Mouse (Mus musculus) ovary, postnatal 10 days (tissue): ENCODE data around the gene Tyro3.

ENCODE experiments used
- DNase-seq: peaks from one replicate; pipeline ENCODE4 v3.0.0; 2022; ENCODE audit warnings: low spot score

Tyro3 gene

DNA sequence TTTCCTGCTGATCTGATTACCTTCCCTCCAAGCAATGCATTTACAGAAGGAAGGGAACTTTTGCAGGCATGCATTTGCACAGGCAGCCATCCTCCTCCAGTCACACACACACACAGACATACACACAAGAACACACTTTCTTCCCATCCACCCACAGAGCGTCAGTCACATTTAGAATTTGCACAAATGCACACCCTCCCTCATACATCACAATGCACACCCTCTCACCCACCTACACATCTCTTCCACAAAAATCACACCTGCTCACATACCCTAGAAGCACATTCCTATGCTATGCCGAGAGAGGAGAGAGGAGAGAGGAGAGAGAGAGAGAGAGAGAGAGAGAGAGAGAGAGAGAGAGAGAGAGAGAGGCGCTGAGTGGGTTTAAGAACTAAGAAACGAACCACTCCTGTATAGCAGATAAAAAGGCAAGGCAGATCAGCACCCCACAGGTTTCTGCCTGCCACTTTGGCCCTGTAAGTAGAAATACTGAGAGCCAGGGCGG is at the start of gene Tyro3:
Gene Tyro3 (plus strand): TSS at position 455 of the 505 bp plus-strand sequence.
- no peak for DNase-seq

DNA sequence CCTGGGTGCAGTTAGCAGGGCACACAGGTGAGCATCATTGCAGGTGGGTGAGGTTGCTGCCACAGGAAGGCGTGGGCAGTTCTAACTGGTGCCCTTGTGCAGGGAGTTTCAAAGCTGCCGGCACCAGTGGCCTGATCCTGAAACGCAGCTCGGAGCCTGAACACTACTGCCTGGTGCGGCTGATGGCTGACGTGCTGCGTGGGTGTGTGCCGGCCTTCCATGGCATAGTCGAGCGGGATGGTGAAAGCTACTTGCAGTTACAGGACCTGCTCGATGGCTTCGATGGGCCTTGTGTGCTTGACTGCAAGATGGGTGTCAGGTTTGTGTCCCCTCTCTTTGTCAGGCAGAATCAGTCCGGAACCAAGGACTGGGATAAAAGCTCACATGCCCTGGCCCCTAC is 48.3 kb upstream of the Tyro3 start:
- DNase-seq, result no peak

DNA sequence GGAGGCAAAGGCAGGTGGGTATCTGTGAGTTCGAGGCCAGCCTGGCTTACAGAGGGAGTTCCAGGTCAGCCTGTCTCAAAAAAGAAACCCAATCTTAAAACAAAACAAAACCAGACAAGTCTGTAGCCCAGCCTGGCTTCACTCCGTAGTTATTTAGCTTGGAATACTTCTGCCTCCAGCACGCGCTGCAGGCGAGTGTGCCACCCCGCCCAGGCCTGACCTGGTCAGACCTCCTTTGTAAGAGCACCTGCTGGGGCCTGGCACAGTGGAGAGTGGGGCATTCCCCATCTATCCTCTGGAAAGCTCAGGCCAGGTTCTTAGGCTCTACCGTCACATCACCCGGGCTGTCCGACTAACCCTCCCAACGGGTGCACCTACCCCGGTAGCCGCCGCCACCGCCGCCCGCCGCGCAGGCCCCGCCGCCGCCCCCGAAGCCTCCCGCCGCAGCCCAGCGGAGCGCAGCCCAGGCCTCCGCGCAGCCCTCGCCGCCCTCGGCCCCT is 39.9 kb upstream of the Tyro3 start:
- peak; percentile 9 for DNase-seq

DNA sequence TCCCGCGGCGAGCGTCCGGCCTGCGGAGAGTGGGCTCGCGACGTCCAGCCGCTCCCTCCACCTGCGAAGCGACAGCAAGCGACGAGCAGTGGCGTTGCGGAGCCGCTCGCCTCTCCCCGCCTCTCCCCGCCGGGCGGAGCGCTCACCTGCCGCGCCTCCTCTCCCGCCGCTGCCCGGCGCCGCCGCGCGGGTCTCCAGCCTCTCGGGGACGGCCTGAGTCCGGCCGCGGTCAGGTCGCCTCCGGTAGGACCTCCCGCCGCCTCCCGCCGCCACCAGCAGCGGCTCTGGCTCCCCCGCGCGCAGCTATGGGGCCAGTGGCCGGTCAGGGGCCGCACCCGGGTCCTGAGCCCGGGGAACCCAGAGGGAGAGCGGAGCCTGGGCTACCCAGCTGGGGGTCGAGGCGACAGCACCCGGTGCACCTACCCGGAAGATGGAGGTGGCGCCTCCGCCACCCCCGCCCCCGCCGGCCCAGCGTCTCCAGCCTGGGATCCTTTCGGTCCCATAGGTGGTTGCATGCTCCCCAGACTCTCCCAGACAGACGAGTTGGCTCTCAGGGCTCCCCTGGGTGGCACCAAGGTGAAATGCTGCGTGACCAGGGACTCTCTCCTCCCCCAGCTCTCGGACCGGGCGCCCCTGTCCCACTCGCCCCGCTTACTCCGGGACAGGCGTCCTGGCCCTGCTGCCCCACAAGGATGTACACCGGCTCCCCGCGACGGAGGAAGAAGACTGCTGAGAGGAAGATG is 39.3 kb upstream of the Tyro3 start:
- peak; percentile 7 for DNase-seq

DNA sequence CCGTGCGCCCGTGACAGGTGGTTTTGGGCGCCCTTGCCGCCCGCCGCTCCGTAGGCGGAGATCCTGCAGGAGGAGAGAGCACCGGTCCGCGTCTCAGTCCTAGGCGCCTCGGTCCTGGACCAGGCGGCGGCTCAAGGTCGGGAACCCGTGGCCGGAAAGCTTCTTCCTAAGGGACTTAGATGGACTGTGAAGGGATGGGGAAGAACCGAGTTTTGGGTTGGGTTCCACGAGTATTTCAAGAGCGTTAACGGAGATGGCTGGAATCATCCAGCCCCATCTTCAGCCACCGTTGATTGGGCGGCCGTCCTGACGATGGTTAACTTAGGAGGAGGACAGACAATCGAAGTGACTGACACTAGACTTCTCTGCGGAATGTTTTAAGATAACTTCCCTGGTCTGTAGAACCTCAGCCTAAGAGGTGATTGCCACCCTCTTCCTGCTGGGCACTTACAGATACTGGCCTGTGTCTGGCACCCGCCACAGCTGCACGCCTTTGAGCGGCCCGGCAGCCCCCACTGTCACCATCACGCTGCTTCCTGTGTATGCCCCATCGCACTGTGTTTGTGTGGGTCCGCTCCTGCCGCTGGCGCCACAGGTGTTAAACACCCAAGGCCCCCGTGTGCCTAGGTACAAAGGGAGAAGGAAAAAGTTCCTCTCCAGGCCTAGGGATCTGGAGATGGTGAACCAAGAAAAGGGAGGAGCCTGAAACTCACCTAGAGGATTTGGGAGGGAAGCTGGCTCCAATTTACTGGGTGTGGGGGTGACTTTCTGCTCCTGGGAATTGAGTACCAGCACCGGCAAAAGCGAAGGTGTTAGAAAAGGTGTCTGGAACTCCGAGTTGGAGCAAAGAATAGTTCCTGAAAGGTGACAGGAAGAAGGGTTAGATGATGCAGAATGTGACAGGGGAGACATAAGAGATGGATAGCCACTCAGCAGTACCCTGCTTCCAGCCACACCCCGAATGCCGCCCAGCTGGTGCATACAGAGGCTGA is 38.4 kb upstream of the Tyro3 start:
- no peak for DNase-seq

DNA sequence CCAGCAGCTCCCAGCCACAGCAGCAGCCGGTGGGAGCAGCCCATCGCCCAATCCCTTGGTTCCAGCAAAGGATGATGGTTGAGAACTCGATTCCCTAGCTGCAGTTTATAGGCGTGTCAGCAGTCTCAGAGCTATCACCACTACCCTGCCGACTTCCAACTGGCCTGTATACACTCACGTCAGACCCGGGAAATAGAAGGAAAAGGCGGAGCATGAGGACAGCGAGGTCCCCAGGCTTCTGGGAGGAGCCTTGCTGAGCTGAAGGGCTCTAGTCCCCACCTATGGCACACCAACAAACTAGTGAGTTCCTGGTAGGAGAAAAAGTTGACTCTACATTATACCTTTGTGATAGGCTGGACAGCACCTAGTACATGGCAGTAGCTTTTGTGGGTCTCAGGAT is 37.3 kb upstream of the Tyro3 start, which contains the start of gene Ltk:
Gene Ltk (minus strand): TSS at position 181 of the 400 bp plus-strand sequence.
- no peak for DNase-seq

DNA sequence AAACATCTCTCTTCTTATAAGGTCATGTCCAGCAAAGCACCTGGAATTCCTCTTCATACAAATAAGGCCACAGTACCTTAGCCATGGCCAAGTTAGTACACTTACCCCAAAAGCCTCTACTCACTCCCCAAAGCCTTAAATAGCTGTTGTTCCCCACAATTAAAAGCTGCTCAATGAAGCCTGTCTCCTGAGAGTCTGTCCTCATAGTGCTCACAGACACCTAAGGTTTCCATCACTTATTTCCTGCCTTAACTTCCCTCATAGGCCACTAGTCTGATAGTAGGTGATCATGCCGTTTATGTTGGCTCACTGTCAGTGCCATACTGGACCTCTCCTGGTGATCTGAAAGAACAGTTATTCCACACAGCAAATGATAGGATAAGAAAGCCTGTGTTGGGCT is 35.3 kb upstream of the Tyro3 start:
- DNase-seq, result no peak

DNA sequence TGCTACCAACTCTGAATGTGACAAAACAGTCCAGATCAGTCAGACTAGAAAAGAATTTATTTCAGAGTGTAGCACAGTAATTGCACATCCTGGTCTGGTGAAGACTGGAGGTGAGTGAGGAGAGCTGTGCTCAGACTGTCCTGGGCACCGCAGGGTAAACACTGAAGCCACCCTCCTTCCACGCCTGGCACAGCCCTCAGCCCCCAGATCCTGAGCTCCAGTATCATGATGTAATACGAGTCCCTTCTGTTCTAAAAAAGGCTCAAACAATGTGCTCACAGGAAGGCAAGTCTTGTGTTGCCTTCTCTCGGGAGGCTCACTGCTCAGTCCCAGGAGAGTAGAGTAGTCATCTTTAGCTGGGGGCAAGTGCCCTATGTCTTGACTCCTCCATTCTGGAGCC is 33.6 kb upstream of the Tyro3 start:
- no peak for DNase-seq

DNA sequence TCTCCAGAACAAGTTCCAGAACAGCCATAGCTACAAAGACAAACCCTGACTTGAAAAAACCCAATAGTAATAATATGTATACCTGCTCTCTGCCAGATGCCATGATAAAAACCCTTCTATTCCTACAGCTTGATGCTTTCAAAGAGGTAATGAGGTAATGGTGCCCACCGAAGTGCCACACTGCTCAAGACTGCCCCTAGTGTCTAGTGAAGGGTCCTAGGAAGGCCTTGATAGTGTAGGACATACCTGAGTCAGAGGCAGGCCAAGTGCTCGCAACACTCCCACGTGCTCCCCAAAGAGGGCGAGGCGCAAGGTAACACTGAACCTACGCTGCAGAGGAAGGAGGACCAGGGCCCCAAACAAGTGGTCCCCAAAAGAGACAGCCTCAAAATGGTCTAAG is 30.3 kb upstream of the Tyro3 start:
- no peak for DNase-seq

DNA sequence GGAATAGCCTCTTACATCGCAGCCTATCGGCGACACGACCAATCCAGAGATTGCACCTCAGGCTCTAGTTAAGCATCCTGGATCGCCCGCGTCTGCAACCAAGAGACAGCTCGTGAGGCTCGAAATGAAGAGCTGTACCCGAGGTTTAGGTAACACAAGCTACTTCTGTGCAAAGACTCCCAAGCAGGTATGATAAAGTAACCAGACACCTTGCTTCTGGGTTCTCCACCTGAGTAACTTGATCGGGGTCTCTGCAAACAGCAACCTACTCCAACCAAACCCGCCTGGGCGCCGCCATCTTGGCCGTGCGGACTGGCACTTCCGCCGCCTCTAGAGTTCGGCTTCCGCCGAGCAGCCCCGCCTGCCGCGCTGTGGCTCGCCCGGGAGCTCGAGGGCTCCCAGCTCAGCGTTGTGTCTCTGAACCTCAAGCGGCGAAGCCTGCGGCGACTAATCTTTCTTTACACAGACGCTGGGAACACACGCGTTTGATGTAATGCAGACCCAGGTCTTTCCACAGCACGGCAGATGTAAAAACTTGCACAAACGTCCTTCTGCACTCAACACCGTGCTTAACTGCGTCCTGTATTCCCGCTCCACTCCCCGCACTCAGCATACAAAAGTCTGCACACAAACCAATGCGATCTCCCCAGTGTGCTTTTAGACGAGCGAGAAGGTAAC is 10.2 kb upstream of the Tyro3 start, which contains the start of gene Rpap1:
Gene Rpap1 (minus strand): TSS at position 332 of the 678 bp plus-strand sequence.
- DNase-seq, result peak; percentile 65

DNA sequence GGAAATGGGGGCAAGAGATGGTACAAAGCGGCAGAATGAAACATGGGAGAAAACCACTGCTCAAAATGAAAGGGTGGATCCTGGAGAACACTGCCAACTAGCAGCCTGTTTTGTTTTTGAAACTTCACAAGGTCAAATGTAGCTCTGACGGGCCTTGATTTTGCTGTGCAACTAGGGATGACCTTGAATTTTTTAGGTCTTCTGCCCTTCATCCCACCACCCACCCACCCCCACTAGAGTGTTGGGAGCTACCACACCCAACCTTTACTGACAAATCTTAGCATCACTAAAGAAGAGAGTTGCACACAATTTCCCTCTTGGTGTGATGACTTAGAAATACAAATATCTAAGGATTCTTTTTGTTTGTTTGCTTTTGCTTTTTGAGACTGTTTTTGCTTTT is 7.5 kb upstream of the Tyro3 start:
- DNase-seq, result no peak

DNA sequence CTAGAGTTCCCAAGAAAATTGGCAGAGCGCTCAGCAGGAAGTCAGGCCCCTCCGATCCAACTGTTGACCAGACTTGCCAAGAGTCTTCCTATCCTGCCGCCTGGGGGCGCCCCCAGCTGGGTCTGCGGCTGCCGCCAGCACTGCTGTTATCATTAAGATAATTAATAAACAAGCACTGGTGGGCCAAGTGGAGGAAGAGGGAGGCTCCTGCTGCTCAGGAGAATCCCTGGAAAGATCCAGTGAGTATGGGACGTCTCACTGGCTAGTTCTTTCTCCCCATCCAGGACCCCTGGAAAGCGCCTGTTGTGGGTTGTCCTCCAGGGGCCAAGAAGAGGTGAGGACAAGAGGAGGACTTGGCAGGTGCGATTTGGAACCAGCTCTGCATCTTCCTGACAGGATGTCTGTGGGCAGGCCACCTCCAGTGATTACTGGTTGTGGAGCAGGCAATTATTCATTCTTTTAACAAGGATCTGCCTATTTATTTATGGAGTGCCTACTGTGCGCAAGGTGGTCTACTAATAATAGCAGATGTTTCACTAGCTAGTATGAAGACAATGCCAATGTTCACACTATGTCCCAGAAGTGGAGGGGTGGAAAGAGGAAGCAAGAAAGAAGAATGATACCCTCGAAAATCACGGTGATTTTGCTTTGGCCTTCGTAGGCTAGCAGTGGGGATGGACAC is 854 bp downstream of the Tyro3 start:
- DNase-seq, result no peak

DNA sequence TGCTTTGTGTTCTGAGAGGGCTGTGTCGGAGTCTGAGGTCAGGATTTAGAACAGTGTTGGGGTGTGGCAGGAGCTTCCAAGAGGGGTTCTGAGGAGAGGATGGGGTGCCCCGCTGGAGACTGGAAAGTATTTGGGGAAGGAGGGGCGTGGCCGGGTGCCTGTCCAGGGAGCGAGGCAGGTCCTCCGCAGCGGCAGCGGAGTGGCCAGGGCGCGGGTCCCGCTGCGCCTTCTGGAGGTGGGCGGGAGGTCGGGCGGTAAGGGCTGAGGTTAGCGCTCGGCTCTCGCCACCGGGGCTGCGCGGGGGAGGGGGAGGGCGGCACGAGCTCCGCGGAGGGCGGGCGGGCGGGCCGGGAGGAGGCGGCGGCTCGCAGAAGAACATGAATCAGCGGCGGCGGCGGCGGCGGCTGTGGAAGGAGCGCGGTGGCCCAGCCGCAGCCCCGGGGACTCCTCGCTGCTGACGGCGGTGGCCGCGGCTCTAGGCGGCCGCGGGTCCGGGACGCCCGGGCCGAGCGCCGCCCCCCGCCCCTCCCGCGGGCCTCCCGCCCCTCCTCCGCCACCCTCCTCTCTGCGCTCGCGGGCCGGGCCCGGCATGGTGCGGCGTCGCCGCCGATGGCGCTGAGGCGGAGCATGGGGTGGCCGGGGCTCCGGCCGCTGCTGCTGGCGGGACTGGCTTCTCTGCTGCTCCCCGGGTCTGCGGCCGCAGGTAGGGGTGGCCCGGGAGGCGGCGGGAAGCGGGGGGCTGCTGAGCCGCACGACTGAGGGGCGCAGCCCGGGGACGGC is 1.8 kb downstream of the Tyro3 start:
- DNase-seq, result no peak

DNA sequence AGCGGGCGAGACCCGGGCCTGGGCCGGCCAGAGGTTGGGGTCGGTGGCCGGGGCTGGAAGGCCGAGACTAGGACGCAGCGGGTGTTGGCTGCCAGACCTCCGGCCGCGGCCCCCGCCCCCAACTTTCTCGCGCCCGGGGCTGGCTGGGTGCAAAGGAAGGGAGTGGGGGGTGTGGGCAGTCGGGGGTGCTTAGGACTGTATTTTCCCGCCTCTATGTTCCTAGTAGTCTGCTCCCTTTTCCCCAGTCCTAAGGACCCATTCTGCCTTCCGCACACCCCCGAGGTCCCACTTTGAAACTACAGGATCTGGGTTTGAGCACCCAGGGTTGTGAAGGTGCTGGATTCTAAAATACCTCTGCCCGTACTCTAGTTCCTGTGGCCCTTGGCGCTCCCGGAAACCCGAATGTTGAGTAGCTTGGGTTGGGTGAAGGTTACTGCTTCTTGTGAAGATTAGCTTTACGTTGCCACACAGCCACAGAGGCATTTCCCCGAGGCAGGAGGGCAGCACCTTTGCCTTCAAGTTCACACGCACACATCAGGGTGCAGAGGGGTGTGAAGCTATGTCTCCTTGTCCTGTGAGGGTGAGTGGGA is 2.5 kb downstream of the Tyro3 start:
- DNase-seq, result no peak

DNA sequence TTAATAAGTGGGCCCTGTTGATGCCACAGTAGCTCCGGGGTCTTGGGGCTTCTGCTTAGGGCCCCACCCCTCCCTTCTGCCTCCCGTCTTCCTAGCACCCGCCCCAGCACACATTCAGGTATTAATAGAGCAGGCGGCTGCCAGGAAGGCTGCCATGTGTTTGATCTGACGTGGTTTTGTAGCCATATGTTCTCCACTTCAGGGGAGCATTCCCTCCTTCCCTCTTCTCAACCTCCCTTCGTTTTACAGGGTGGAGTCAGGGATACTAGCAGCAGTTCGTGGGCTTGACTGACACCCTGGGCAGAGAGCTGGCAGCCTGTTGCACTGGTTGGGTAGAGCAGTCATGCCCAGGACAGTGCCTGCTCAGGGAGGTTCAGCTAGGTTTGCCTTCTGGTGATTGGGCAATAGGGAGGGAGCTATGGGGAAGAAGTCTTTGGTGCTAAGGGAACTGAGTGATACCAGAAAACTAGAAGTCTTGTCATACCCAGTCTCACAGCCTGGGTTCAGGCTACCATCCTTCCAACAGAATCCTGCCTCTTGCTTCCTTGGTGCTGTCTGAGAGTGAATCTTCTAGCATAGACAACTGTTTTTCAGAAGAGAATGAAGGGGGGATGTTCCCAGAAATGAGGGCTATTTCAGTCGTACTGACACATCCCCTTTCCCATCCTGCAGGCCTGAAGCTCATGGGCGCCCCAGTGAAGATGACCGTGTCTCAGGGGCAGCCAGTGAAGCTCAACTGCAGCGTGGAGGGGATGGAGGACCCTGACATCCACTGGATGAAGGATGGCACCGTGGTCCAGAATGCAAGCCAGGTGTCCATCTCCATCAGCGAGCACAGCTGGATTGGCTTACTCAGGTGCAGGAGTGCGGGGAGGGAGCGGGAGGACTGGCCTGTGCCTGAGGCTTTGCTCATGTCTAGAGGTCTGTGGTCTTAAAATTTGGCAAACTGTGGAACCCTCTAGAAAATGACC is 3.6 kb downstream of the Tyro3 start:
- no peak for DNase-seq

DNA sequence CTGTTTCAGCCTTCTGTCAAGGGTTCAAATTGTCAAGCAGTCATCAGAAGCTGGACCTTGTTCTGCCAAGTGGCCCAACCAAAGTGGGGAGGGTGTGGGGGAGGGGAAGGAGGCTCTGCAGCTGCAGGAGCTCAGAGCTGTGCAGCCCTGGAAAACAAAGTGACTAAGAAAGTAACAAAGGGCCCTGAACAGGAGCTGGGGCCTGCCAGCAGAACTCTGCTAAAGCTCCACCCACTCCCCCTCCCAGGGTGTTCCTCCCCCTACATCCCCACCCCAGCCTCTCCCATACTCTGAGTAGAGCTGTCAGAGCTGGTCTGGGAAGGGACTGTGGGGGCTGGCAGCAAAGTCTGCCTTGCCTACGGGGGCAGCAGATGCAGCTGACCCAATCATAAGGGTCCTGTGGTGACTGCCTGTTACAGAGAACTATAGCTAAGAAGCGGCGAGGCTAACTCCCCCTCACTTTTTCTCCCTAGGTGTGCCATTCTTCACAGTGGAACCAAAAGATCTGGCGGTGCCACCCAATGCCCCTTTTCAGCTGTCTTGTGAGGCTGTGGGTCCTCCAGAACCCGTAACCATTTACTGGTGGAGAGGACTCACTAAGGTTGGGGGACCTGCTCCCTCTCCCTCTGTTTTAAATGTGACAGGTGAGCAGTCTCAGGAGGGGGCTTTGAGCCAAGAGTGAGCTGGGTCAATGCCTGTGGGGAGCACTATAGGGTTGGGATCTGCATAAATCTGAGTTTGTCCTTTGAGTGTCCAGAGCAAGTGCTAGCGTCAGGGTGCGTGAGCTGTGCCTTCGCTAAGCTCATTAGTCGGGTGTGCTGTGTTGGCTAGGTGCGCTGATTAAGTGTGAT is 5.5 kb downstream of the Tyro3 start:
- no peak for DNase-seq

DNA sequence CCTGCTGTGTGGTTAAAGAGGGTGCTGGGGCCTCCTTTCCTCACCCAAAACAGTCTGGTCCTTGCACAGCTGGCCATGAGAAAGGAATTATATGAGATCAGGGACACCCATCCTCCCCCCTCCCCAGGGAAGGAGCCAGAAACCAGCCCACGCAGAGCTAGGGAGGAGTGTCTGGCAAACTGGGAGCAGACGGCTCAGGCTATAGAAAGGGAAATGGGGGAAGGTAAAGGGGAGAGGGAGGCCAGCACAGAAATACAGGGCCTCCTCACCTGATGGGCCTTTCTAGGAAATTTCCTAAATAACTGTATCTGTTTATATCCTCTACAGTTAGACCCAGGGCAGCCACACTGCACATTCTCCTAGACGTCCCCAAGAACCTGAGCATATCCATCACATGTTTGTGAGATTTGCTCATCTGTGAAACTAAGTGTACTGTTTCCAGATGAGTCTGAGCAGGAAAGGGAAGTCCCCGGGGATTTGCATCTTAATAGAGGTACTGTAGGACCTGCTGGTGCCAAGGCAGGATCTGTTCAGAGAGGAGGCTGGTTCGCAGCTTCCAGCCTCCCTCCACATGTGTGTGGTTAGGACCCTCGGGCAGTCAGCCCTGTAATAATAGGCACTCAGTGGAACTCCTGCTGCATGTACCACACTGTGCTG is 6.2 kb downstream of the Tyro3 start:
- DNase-seq, result no peak

DNA sequence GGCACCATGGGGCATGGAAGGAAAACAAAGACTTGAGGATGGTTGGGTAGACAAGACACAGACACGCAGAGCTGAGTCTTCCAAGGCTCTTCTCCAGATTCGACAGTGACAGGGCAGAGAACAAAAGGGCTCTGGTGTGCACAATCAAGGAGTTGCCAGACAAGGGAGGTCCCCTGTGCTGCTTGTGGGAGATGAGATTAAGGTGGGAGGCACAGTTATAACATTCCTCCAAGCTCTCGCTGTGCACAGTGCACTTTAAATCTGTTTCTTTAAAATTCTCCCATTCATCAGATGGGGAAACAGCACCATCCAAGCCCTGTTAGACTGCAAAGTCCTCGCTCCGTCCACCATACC is 6.7 kb downstream of the Tyro3 start:
- DNase-seq, result no peak
